Mouse (Mus musculus) spleen, adult 2 months (tissue): ENCODE results near the gene Stn1. TPM values are rescaled to one million over a fixed set of nuclear protein-coding genes. Genes with fewer than 3 reads are reported as not detected.

Experiments used
- DNase-seq, 2 experiments: peaks; one replicate each; pipeline versions ENCODE4 v3.0.0 to v3.0.0-alpha.2; 2012 to 2021; ENCODE audit warnings: low spot score in 2 of 2, low read depth in 1 of 2
- H3K27ac ChIP-seq: fragments of 200-500 bp; 2 replicates; pipeline ENCODE4 v1.5.1; 2012; ENCODE audit warnings: low read length, inconsistent platforms; ENCODE audit not compliant: insufficient read depth
- H3K27me3 ChIP-seq: fragments of 200-500 bp; 2 replicates; pipeline ENCODE4 v1.6.1; 2012; ENCODE audit warnings: mild to moderate bottlenecking, moderate library complexity, low read length, inconsistent platforms; ENCODE audit not compliant: control insufficient read depth, insufficient read depth
- H3K36me3 ChIP-seq: fragments of 200-500 bp; 2 replicates; pipeline ENCODE4 v1.6.1; 2012; ENCODE audit warnings: mild to moderate bottlenecking, low read length, inconsistent platforms; ENCODE audit not compliant: control insufficient read depth, insufficient read depth
- H3K4me1 ChIP-seq: fragments of 200-500 bp; 2 replicates; pipeline ENCODE4 v1.6.1; 2011; ENCODE audit warnings: inconsistent platforms; ENCODE audit not compliant: control insufficient read depth, insufficient read depth, insufficient read length
- H3K4me3 ChIP-seq: fragments of 200-500 bp; 2 replicates; pipeline ENCODE4 v1.5.1; 2011; ENCODE audit warnings: mild to moderate bottlenecking, inconsistent platforms; ENCODE audit not compliant: insufficient read depth, insufficient read length; ENCODE audit errors: extremely low read depth
- CTCF ChIP-seq: fragments of 200-500 bp; IDR thresholded peaks from 2 replicates; pipeline ENCODE4 v1.5.1; 2011; ENCODE audit warnings: mild to moderate bottlenecking, inconsistent platforms; ENCODE audit not compliant: insufficient read depth, insufficient read length, insufficient replicate concordance; ENCODE audit errors: extremely low read depth
- POLR2A ChIP-seq: fragments of 200-500 bp; IDR thresholded peaks from 2 replicates; pipeline ENCODE4 v1.6.1; 2011; ENCODE audit warnings: low read depth, low read length, inconsistent platforms
- WGBS: fragments of 180-500 bp; shearing (Covaris S2); methylation state at CpG from one replicate; pipeline ENCODE4 v1.1.7; 2018; 5-methylcytosine and 5-hydroxymethylcytosine counted together
- polyA plus RNA-seq: library from polyadenylated mRNA; depleted of rRNA; stranded (reverse); fragments of >200 nt; gene quantifications from 2 replicates; pipeline ENCODE4 v1.2.3, GENCODE M21; 2012

The Stn1 gene
- polyA plus RNA-seq, 1 experiment, result 12.1 TPM

GRCm38 (mm10) chr19:47545055-47545454, 7.7 kb upstream of the Stn1 start:
- H3K36me3 ChIP-seq, result no peaks in the 10 kb centered on the region
- no peak overlapping the region for H3K4me3 ChIP-seq
- no peaks in the 10 kb centered on the region for H3K4me1 ChIP-seq
- no peaks in the 10 kb centered on the region for H3K27me3 ChIP-seq
- DNase-seq, result no peak
- TF ChIP-seq POLR2A, result no peak
- no peak for TF ChIP-seq CTCF
- WGBS, result 88% methylated on average over 3 of the region's 3 CpGs
- H3K27ac ChIP-seq, result no peak overlapping the region

GRCm38 (mm10) chr19:47542441-47542840, 5.1 kb upstream of the Stn1 start:
- WGBS, result 90% methylated on average over 7 of the region's 7 CpGs
- no peak overlapping the region for H3K4me3 ChIP-seq
- DNase-seq, result no peak
- TF ChIP-seq CTCF (no peak), POLR2A (no peak)
- no peaks in the 10 kb centered on the region for H3K36me3 ChIP-seq
- H3K27ac ChIP-seq, result no peak overlapping the region
- H3K27me3 ChIP-seq, result no peaks in the 10 kb centered on the region
- peaks cover 10% of the 10 kb centered on the region; the same call in 1 of the 2 replicates for H3K4me1 ChIP-seq

GRCm38 (mm10) chr19:47538801-47539200, 1.5 kb upstream of the Stn1 start:
- Histone ChIP-seq H3K27ac (no peak overlapping the region), H3K4me3 (no peak overlapping the region), H3K27me3 (no peaks in the 10 kb centered on the region), H3K36me3 (no peaks in the 10 kb centered on the region), H3K4me1 (peaks cover 10% of the 10 kb centered on the region; the same call in 1 of the 2 replicates)
- peak in 1 of 2 experiments; percentile 58 for DNase-seq
- WGBS, result 8% methylated on average over 6 of the region's 6 CpGs
- TF ChIP-seq CTCF (no peak), POLR2A (no peak)

- Histone ChIP-seq H3K27me3 (no peaks in the 10 kb centered on the region), H3K36me3 (no peaks in the 10 kb centered on the region), H3K4me1 (peaks cover 10% of the 10 kb centered on the region; the same call in 1 of the 2 replicates), H3K4me3 (no peak overlapping the region), H3K27ac (0 out of 2 replicates have a peak overlapping the region, but pooled peaks have one; percentile 37)
- 40% methylated on average over 6 of the region's 6 CpGs for WGBS
- TF ChIP-seq POLR2A (no peak), CTCF (no peak)
- no peak for DNase-seq
Observed at GRCm38 (mm10) chr19:47537879-47538278, 572 bp upstream of the Stn1 start.

- no peaks in the 10 kb centered on the region for H3K27me3 ChIP-seq
- DNase-seq, result peak; percentile 81 to 99
- peak overlapping the region; percentile 88 for H3K27ac ChIP-seq
- H3K36me3 ChIP-seq, result no peaks in the 10 kb centered on the region
- peaks cover 10% of the 10 kb centered on the region; the same call in 1 of the 2 replicates for H3K4me1 ChIP-seq
- TF ChIP-seq POLR2A (peak; percentile 38; the same call in 1 of the 2 replicates), CTCF (no peak)
- peak overlapping the region; percentile 68 for H3K4me3 ChIP-seq
- 5% methylated on average over 39 of the region's 39 CpGs for WGBS
Observed at GRCm38 (mm10) chr19:47536521-47537299, 597 bp downstream of the Stn1 start.

GRCm38 (mm10) chr19:47534131-47534530, 3.2 kb downstream of the Stn1 start:
- no peak for TF ChIP-seq CTCF
- WGBS, result 37% methylated on average over 1 of the region's 1 CpGs
- no peak overlapping the region for H3K27ac ChIP-seq

GRCm38 (mm10) chr19:47532449-47532848, 4.9 kb downstream of the Stn1 start:
- Histone ChIP-seq H3K27ac (no peak overlapping the region), H3K4me3 (no peak overlapping the region), H3K27me3 (no peaks in the 10 kb centered on the region), H3K36me3 (peaks cover 2% of the 10 kb centered on the region; the same call in 1 of the 2 replicates), H3K4me1 (peaks cover under 1% of the 10 kb centered on the region; the same call in 1 of the 2 replicates)
- DNase-seq, result no peak
- 94% methylated on average over 3 of the region's 3 CpGs for WGBS
- TF ChIP-seq CTCF, result no peak
- no peak for TF ChIP-seq POLR2A

More at GRCm38 (mm10) chr19:47534131-47534530, 3.2 kb downstream of the Stn1 start:
- Histone ChIP-seq H3K4me1 (peaks cover 10% of the 10 kb centered on the region; the same call in 1 of the 2 replicates), H3K4me3 (no peak overlapping the region), H3K36me3 (no peaks in the 10 kb centered on the region), H3K27me3 (no peaks in the 10 kb centered on the region)
- no peak for DNase-seq
